Mouse (Mus musculus) left cerebral cortex, postnatal 10 days (tissue): ENCODE measurements around the gene Src. TPM values are rescaled to one million over a fixed set of nuclear protein-coding genes. Genes with fewer than 3 reads are reported as not detected.
"Not testable (repeated sequence)": the region's sequence is repeated elsewhere in the genome, so short reads cannot be mapped to it uniquely, and the experiment has no call there.

ENCODE experiments used
- DNase-seq, 2 experiments: peaks; one replicate each; pipeline ENCODE4 v3.0.0; 2021 to 2022; ENCODE audit warnings: low spot score in 2 of 2, mixed read lengths in 1 of 2; ENCODE audit errors: extremely low spot score in 1 of 2
- intact Hi-C: fragments of 180-260 bp; cut with DNase I; formaldehyde crosslinking; loops from one replicate; pipeline ENCODE4 v1.15.1; 2025
- total RNA-seq, 2 experiments: library from RNA; stranded (reverse); gene quantifications; 2 replicates each; pipeline ENCODE4 v1.2.3; 2021

Gene Src
- total RNA-seq, result 10 to 100 TPM; 83.6 to 84.2 TPM

DNA sequence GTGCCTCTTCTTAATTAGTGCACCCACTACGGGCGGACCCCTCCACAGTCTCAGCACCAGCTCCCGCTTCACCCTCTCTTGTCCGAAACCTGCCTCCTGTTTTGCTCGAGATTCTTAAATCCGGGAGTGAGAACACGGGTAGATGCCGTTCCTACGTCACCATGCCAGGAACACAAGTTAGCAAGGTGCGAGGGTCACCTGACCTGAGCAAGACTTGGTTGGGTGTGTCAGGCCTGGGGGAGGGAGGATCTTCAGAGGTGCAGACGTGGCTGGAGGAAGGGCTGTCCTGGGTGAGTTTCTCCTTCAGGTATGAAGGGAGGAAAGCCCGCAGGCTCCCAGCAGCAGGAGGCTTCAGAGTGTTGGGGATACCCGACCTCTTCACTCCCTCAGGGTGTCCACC lies at the start of gene Src:
TSS of gene Src (plus strand) at position 239 of the 400 bp plus-strand sequence.
- DNase-seq, result peak in 1 of 2 experiments; percentile 22

GRCm38 (mm10) chr2:157371696-157372095 lies 46.5 kb upstream of the Src start:
- peak in 1 of 2 experiments; percentile 50 for DNase-seq
- intact Hi-C loops, result no loop called here

More for the DNA sequence above, at the start of gene Src:
- intact Hi-C loops, result no loop called here

DNA sequence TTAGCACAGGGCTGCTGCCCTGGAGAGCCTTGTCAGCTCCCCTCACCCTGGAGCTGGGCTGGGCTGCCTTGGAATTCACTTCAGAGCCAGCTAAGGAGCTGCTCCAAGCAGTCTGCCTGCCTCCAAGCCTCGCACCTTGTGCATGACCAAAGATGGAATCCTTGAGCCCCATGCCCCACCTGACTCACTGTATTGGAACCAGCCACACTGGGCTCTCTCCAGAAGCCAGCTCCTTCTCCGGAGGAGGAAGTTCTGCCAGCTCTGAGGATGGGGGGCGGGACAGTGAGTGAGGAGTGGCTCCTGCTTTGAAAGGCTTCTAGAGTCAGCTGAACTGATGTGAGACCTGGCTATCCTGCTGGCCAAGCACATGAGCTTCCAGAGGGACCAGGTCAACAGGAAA lies 44.6 kb upstream of the Src start:
- intact Hi-C loops, result no loop called here
- no peak for DNase-seq

- intact Hi-C loops, result no loop called here
- DNase-seq, result no peak
Measured at GRCm38 (mm10) chr2:157375051-157375450, 43.2 kb upstream of the Src start.

DNA sequence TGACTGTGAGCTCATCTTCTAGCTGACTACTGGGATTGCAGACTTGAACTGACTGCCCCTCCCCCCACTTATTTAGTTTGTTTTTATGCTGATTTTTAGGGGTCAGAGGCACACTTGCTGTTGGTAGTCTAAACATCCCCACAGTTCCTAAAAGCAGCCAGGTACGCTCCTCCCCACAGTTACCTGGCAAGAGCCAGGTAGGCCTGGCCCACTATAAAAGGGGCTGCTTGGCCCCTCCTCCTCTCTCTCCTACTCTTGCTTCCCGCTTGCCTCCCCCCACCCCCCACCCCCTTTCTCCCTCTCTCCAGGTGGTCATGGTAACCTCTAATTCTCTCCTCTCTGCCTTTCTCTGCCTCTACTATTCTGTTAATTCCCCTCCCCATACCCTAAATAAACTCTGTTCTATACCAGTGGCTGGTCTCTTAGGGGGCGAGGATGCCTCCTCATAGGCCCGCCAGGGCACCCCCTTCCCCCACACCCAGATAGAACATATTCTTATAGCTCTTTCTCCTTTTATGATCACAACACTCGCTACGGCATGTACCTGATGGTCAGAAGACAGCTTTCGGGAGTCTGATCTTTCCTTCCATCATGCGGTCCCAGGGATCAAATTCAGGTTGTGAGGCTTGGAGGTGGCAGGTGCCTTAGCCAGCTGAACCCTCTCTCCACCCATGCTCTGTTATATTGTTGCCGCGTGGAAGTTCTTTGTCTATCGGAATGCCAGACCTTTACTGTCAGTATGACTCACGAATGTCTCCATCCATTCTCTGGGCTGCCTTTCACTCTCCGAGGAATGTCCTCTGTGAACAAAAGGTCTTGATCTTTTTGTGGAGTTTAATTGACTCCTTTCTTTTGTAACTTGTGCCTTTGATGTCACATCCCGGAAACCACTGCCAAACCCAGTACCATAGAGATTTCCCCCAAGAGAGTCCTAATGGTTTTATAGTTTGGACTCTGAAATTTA lies 42.2 kb upstream of the Src start:
- intact Hi-C loops, result no loop called here

GRCm38 (mm10) chr2:157376995-157377394 lies 41.2 kb upstream of the Src start:
- intact Hi-C loops, result no loop called here
- DNase-seq, result no peak

More for the DNA sequence above, 42.2 kb upstream of the Src start:
- no peak for DNase-seq

- DNase-seq, result no peak
- intact Hi-C loops, result no loop called here
Measured at GRCm38 (mm10) chr2:157384836-157385235, 33.4 kb upstream of the Src start.

DNA sequence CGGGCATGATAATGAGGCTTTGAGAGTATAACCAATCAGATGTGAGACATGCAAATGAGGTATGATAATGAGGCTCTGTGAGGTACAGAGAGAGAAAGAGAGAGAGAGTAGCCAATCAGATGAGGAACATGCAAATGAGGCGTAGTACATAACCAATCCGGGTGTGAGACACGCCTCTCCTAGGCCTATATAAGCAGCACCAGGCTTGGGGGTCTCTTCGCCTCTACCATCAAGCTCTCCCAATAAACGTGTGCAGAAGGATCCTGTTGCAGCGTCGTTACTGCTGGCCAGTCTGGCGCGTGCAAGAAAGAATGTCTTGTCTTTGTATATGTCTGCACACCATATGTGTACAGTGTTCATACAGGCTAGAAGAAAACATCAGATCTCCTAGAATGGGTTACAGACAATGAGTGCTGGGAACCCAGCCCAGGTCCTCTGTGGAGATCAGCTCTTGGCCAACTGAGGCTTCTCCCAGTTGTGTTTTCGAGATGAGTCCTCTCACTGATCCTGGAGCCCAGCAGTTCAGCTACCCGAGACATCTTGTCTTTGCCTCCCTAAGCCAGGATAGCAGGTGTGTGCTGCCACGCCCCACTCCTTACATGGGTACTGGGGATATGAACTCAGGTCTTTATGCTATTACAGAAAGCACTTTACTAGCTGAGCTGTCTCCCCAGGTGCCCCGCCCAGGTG lies 29.2 kb upstream of the Src start:
- DNase-seq, intact Hi-C loops: not testable (repeated sequence)

GRCm38 (mm10) chr2:157389591-157389921 lies 28.7 kb upstream of the Src start:
- no peak for DNase-seq
- intact Hi-C loops, result no loop called here

- intact Hi-C loops, result no loop called here
- no peak for DNase-seq
Measured at GRCm38 (mm10) chr2:157392331-157392730, 25.9 kb upstream of the Src start.

GRCm38 (mm10) chr2:157393549-157393948 lies 24.7 kb upstream of the Src start:
- intact Hi-C loops, result no loop called here
- DNase-seq, result no peak

GRCm38 (mm10) chr2:157394868-157395267 lies 23.4 kb upstream of the Src start:
- DNase-seq, result no peak
- intact Hi-C loops, result no loop called here

GRCm38 (mm10) chr2:157395371-157395770 lies 22.9 kb upstream of the Src start:
- DNase-seq, result no peak

DNA sequence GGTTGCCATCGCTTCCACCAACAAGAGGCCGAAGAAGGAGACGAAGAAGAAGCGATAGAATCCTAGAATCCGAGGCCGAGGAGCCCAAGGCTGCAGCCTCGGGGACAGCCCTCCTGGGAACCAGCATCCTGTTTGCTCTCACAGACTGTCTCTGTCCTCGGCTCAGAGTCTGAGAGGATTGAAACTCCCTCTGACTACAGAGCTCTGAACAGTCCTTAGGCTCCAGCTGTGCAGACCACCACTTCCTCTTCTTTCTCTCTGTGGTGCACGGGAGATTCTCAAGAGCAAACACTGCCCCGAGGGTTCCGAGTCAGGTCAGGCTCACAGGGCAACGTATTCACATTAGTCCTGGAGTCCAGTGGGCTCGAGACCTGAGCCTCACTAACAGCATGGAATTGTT lies 22.3 kb upstream of the Src start:
- DNase-seq, result peak in 1 of 2 experiments; percentile 49
- intact Hi-C loops, result no loop called here

More at GRCm38 (mm10) chr2:157395371-157395770, 22.9 kb upstream of the Src start:
- intact Hi-C loops, result no loop called here

DNA sequence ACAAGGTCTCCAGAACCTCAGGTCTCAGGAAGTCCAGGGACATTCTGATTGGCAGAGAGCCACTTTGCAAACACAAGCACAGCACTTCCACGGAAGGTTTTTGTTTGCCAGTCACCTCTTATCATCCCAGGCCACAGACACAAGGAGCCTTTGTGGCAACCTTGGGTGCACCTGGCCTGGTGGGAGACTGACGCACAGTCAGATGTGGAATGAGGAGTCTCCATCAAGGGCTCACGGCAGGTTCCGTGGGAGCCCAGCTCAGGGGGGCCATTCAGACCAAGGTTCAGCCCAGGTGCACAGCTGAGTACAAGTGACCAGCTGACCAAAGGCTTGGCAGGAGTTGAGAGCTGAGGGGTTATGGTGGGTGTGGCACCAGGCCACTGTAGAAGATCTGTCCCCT lies 20.9 kb upstream of the Src start:
- intact Hi-C loops, result no loop called here
- DNase-seq, result no peak

DNA sequence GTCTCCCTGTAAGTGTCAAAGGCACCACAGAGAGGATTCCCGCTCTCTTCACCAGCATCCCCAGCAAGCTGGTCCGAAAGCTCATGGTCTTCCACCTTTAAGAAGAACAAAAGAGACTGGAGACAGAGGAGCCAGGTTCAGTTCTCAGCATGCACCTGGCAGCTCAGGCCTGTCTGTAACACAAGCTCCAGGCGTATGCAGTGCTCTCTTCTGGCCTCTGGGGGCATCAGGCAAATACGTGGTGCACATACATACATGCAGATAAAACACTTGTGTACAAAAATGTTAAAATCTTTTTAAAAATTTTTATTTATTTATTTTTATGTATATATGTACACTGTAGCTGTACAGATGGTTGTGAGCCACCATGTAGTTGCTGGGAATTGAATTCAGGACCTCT lies 19.7 kb upstream of the Src start:
- intact Hi-C loops, result no loop called here
- DNase-seq, result no peak

- no peak for DNase-seq
- intact Hi-C loops, result no loop called here
Measured at GRCm38 (mm10) chr2:157399797-157400196, 18.4 kb upstream of the Src start.

- intact Hi-C loops, result no loop called here
- no peak for DNase-seq
Measured at GRCm38 (mm10) chr2:157400491-157400890, 17.8 kb upstream of the Src start.

GRCm38 (mm10) chr2:157401261-157401660 lies 17.0 kb upstream of the Src start:
- no peak for DNase-seq
- intact Hi-C loops, result no loop called here

- peak in 1 of 2 experiments; percentile 60 for DNase-seq
- intact Hi-C loops, result no loop called here
Measured at GRCm38 (mm10) chr2:157407596-157407995, 10.6 kb upstream of the Src start.
